In the genomic region with DNA sequence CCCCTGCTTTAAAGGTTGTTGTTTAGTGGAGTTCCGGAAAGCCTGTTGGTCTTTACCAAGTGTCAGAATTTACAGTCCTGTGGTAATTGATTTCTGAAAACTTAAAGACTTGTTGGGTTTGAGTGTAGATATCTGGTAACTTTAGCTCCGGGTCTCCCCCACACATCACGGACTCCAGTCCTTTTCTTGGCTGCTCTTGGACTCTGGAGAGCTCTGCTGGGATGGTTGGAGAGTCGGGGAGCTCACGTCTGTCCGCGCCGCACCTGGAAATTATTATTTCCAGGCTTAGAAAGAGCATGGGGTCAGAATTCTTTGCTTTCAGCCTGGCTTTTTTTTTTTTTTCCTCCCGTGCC, we compare ENCODE assay signal across 8 mouse cellular contexts. TPM values are rescaled to one million over a fixed set of nuclear protein-coding genes. Genes with fewer than 3 reads are reported as not detected.
A peak's percentile ranks its signal among the peaks of the same experiment; 100 is the strongest.
DNase-seq lines count a peak whose midpoint lies in the region; ATAC-seq and TF ChIP-seq lines count a peak whose summit lies in the region.

No protein-coding gene starts in this region.

- TF ChIP-seq POLR2A in kidney, adult 2 months (IDR thresholded peaks at IDR 0.05; ENCODE audit: low read depth, low read length) = no peak

- ATAC-seq in heart, postnatal 0 days (ENCODE audit: insufficient read depth, low read depth) = no peak

- H3K4me3 ChIP-seq in kidney, adult 2 months (ENCODE audit: insufficient read depth, low read depth, low read length) = peak overlapping the region; percentile 88
- peak overlapping the region; percentile 93 for H3K4me3 ChIP-seq in heart, postnatal 0 days (ENCODE audit: low read depth, low read length)

- H3K9ac ChIP-seq in heart, postnatal 0 days (replicated peaks; ENCODE audit: low read depth, low read length) = peak overlapping the region; percentile 98

- peak overlapping the region; percentile 92 for H3K4me2 ChIP-seq in heart, postnatal 0 days (ENCODE audit: low read depth, low read length)

- no peaks in the 10 kb centered on the region for H3K9me3 ChIP-seq in heart, postnatal 0 days (replicated peaks; ENCODE audit: control insufficient read depth, low read length)

- TF ChIP-seq EP300 in heart, postnatal 0 days (IDR thresholded peaks at IDR 0.05; ENCODE audit: low read depth) = no peak

- no peaks in the 10 kb centered on the region for H3K27me3 ChIP-seq in kidney, adult 2 months (replicated peaks; ENCODE audit: control insufficient read depth, insufficient read depth, low read length)
- no peaks in the 10 kb centered on the region for H3K27me3 ChIP-seq in heart, postnatal 0 days (ENCODE audit: control insufficient read depth, insufficient read depth, low read length)

- under 1% methylated on average over 9 of the region's 9 CpGs for WGBS in kidney, adult 2 months
- under 1% methylated on average over 9 of the region's 9 CpGs for WGBS in heart, postnatal 0 days

- no peak for DNase-seq in kidney, adult 2 months
- no peak for DNase-seq in kidney, postnatal 10 days
- DNase-seq in adipocyte (ENCODE audit: low spot score) = peak; percentile 54
- DNase-seq in heart, postnatal 0 days (ENCODE audit: low spot score) = no peak
- peak; percentile 62 for DNase-seq in mesoderm, embryonic 11.5 days (ENCODE audit: low read depth, low spot score)
- no peak for DNase-seq in cerebellum, adult 9-10 months
- no peak for DNase-seq in gastrocnemius, adult 18-20 months (ENCODE audit: low spot score)
- no peak for DNase-seq in right cerebral cortex, postnatal 36 days (ENCODE audit: low spot score in 2 of 2)

- peak overlapping the region; percentile 66; the same call in 1 of the 2 replicates for H3K27ac ChIP-seq in kidney, adult 2 months (ENCODE audit: insufficient read depth, low read depth, low read length)
- peak overlapping the region; percentile 98 for H3K27ac ChIP-seq in heart, postnatal 0 days (ENCODE audit: low read depth)

- peaks cover 15% of the 10 kb centered on the region; the same call in 1 of the 2 replicates for H3K4me1 ChIP-seq in kidney, adult 2 months (ENCODE audit: control insufficient read depth, insufficient read depth, low read length)
- peaks cover 19% of the 10 kb centered on the region for H3K4me1 ChIP-seq in heart, postnatal 0 days (ENCODE audit: control insufficient read depth, insufficient read depth)

- H3K36me3 ChIP-seq in kidney, adult 2 months (ENCODE audit: control insufficient read depth, insufficient read depth, low read length) = no peaks in the 10 kb centered on the region
- 0 out of 2 replicates have a peak, but pooled peaks cover 5% of the 10 kb centered on the region for H3K36me3 ChIP-seq in heart, postnatal 0 days (replicated peaks; ENCODE audit: control insufficient read depth, insufficient read depth, low read length)

- TF ChIP-seq CTCF in kidney, adult 2 months (conservative IDR thresholded peaks at IDR 0.05; ENCODE audit: insufficient read depth, insufficient read length, low read depth, low read length) = no peak
- no peak for TF ChIP-seq CTCF in heart, postnatal 0 days (IDR thresholded peaks at IDR 0.05; ENCODE audit: low read depth)

RNA-seq across cellular contexts. Expression of a gene that starts 1.1 kb away (rescaled TPM):
- polyA plus RNA-seq in kidney, adult 2 months (2012; rRNA removed) = 8.9 and 10.4 TPM in 2 replicates
- 24.5 and 29.9 TPM in 2 replicates for total RNA-seq in heart, postnatal 0 days (2014; rRNA removed; ENCODE audit: low replicate concordance)
- 6.0 TPM in 2 replicates for polyA plus RNA-seq in heart, postnatal 0 days (2015; fragmentation: Nextera tagmentation; extraction: Ambion mirVana)
- 10 to 100 TPM; 25.6 to 28.0 TPM for total RNA-seq in gastrocnemius, adult 18-20 months (2021)

Comparison
In these comparisons a context has a peak if more than half of its experiments do, and no peak if none do; other contexts are left out.
1. DNase-seq: peak in adipocyte (single experiment) and mesoderm, embryonic 11.5 days (single experiment); none in kidney, adult 2 months (single experiment), kidney, postnatal 10 days (single experiment), heart, postnatal 0 days (single experiment), cerebellum, adult 9-10 months (single experiment), gastrocnemius, adult 18-20 months (single experiment) and right cerebral cortex, postnatal 36 days (0 of 2).